Mouse (Mus musculus) neural tube, embryonic 11.5 days (tissue): Measurements from ENCODE around the gene Tstd2. TPM values are rescaled to one million over a fixed set of nuclear protein-coding genes. Genes with fewer than 3 reads are reported as not detected.

Source experiments
- ATAC-seq: fragments of 200-750 bp; cut with Nextera tagmentation; 2 replicates; pipeline ENCODE4 v1.8.0; 2017; ENCODE audit warnings: moderate number of reproducible peaks, mild to moderate bottlenecking, moderate TSS enrichment, moderate library complexity; ENCODE audit not compliant: insufficient read depth, low FRiP score, low TSS enrichment
- DNase-seq: peaks from one replicate; pipeline ENCODE4 v3.0.0-alpha.2; 2015; ENCODE audit warnings: low spot score
- H3K27ac ChIP-seq: fragments of 300-500 bp; sonication (generic); 2 replicates; pipeline ENCODE4 v1.5.1; 2014; ENCODE audit warnings: low read depth, mild to moderate bottlenecking, low read length
- H3K27me3 ChIP-seq: fragments of 300-500 bp; sonication (generic); 2 replicates; pipeline ENCODE4 v1.6.1; 2014; ENCODE audit warnings: mild to moderate bottlenecking, low read length, mixed read lengths; ENCODE audit not compliant: control insufficient read depth, insufficient read depth
- H3K36me3 ChIP-seq: fragments of 300-500 bp; sonication (generic); 2 replicates; pipeline ENCODE4 v1.6.1; 2014; ENCODE audit warnings: mild to moderate bottlenecking, low read length, moderate library complexity, mixed read lengths; ENCODE audit not compliant: control insufficient read depth, insufficient read depth
- H3K4me1 ChIP-seq: fragments of 300-500 bp; sonication (generic); 2 replicates; pipeline ENCODE4 v1.6.1; 2014; ENCODE audit warnings: low read length, mixed read lengths; ENCODE audit not compliant: control insufficient read depth, insufficient read depth
- H3K4me2 ChIP-seq: fragments of 300-500 bp; sonication (generic); 2 replicates; pipeline ENCODE4 v1.6.1; 2014; ENCODE audit warnings: low read depth, mild to moderate bottlenecking, moderate library complexity
- H3K4me3 ChIP-seq: fragments of 300-500 bp; sonication (generic); 2 replicates; pipeline ENCODE4 v1.5.1; 2014; ENCODE audit warnings: low read depth, low read length
- H3K9ac ChIP-seq: fragments of 300-500 bp; sonication (generic); 2 replicates; pipeline ENCODE4 v1.6.1; 2014; ENCODE audit warnings: mild to moderate bottlenecking, low read length
- H3K9me3 ChIP-seq: fragments of 300-500 bp; sonication (generic); 2 replicates; pipeline ENCODE4 v1.6.1; 2016; ENCODE audit warnings: low read length; ENCODE audit not compliant: control insufficient read depth
- WGBS: fragments of 180-500 bp; shearing (Covaris S2); extraction: QIAGEN DNeasy Blood & Tissue Kit; methylation state at CpG from one replicate; pipeline ENCODE4 v1.1.7; 2014; 5-methylcytosine and 5-hydroxymethylcytosine counted together
- polyA plus RNA-seq: library from polyadenylated mRNA; unstranded; fragments of >200 nt; fragmentation: Nextera tagmentation; extraction: Ambion mirVana; gene quantifications from 2 replicates; pipeline ENCODE4 v1.2.1, GENCODE M21; 2014

Gene Tstd2
- polyA plus RNA-seq, 1 experiment from 2014 or later: 32.5 TPM

GRCm38 (mm10) chr4:46171761-46172160, 33.3 kb upstream of the Tstd2 start:
- Histone ChIP-seq H3K4me2 (no peak overlapping the region), H3K4me3 (no peak overlapping the region), H3K36me3 (peaks cover 29% of the 10 kb centered on the region), H3K27me3 (no peaks in the 10 kb centered on the region), H3K9me3 (no peaks in the 10 kb centered on the region), H3K9ac (no peak overlapping the region), H3K4me1 (no peaks in the 10 kb centered on the region), H3K27ac (no peak overlapping the region)
- 94% methylated on average over 7 of the region's 7 CpGs for WGBS
- ATAC-seq (no peak), DNase-seq (no peak)

DNA sequence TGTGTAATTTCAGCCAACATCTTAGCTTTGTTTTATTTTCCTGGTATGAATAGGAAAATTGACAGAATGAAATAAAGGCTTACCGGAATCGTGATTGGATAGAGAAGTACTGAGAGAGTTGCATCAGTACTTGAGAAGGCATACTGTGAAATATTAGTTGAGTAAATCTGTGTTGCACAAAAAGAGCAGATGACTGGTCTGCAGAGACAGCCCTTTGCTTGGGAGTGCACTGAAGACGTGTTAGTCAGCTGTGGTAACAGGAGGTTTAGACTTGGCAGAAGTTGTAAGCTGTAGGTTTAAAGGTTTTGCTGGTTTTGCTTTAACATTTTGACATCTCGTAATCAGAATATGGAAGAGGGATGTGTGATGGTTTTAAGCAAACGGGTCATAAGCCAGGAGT, 27.3 kb upstream of the Tstd2 start:
- Histone ChIP-seq H3K27me3 (no peaks in the 10 kb centered on the region), H3K9ac (no peak overlapping the region)
- WGBS: 93% methylated on average over 5 of the region's 5 CpGs

DNA sequence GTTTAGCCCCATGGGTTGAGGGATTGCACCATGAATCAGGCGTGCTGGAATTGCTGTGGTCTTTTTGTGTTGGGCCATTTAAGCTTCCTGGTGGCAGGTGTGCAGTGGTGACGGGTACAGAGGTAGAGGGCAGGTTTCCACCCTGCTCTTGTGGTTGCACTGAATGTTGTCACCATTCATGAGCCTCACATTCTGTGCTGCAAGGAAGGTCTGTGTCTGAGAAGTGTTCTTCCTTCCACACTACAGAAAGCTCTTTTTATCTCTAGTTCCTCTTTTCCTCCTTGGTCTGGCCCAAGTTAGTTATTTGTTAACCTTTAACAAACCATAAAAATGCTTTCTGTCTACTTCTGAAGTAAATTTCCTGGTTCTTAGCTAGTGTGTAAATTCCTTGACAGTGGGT, 25.5 kb upstream of the Tstd2 start:
- DNase-seq (no peak), ATAC-seq (no peak)
- no peak overlapping the region for H3K4me3 ChIP-seq
- 84% methylated on average over 2 of the region's 2 CpGs for WGBS
- H3K9me3 ChIP-seq: no peaks in the 10 kb centered on the region
- no peaks in the 10 kb centered on the region for H3K4me1 ChIP-seq
- no peaks in the 10 kb centered on the region for H3K27me3 ChIP-seq
- H3K27ac ChIP-seq: no peak overlapping the region
- H3K36me3 ChIP-seq: peaks cover 10% of the 10 kb centered on the region; the same call in 1 of the 2 replicates
- no peak overlapping the region for H3K9ac ChIP-seq
- no peak overlapping the region for H3K4me2 ChIP-seq

More for the DNA sequence above, 27.3 kb upstream of the Tstd2 start:
- Histone ChIP-seq H3K4me3 (no peak overlapping the region), H3K4me1 (no peaks in the 10 kb centered on the region), H3K36me3 (peaks cover 20% of the 10 kb centered on the region), H3K9me3 (no peaks in the 10 kb centered on the region), H3K4me2 (no peak overlapping the region), H3K27ac (no peak overlapping the region)
- ATAC-seq (no peak), DNase-seq (no peak)

- no peaks in the 10 kb centered on the region for H3K9me3 ChIP-seq
- DNase-seq (no peak), ATAC-seq (no peak)
- H3K4me2 ChIP-seq: no peak overlapping the region
- H3K27me3 ChIP-seq: no peaks in the 10 kb centered on the region
- no peaks in the 10 kb centered on the region for H3K4me1 ChIP-seq
- no peak overlapping the region for H3K4me3 ChIP-seq
- H3K9ac ChIP-seq: no peak overlapping the region
- no peak overlapping the region for H3K27ac ChIP-seq
- H3K36me3 ChIP-seq: peaks cover 14% of the 10 kb centered on the region
- WGBS: 94% methylated on average over 12 of the region's 12 CpGs
These were observed 13.5 kb upstream of the Tstd2 start for GRCm38 (mm10) chr4:46151903-46152544.

- H3K27ac ChIP-seq: no peak overlapping the region
- no peak overlapping the region for H3K9ac ChIP-seq
- peaks cover under 1% of the 10 kb centered on the region; the same call in 1 of the 2 replicates for H3K36me3 ChIP-seq
- no peak overlapping the region for H3K4me3 ChIP-seq
- DNase-seq (no peak), ATAC-seq (no peak)
- H3K4me1 ChIP-seq: no peaks in the 10 kb centered on the region
- WGBS: 100% methylated on average over 1 of the region's 1 CpGs
- no peak overlapping the region for H3K4me2 ChIP-seq
- no peaks in the 10 kb centered on the region for H3K27me3 ChIP-seq
- H3K9me3 ChIP-seq: no peaks in the 10 kb centered on the region
These were observed 8.4 kb upstream of the Tstd2 start for GRCm38 (mm10) chr4:46146881-46147280.

- H3K27ac ChIP-seq: no peak overlapping the region
- no peak overlapping the region for H3K9ac ChIP-seq
- peaks cover 8% of the 10 kb centered on the region for H3K4me1 ChIP-seq
- no peak for DNase-seq
- ATAC-seq: no peak
- H3K27me3 ChIP-seq: no peaks in the 10 kb centered on the region
- H3K4me2 ChIP-seq: no peak overlapping the region
- 76% methylated on average over 3 of the region's 3 CpGs for WGBS
- H3K36me3 ChIP-seq: no peaks in the 10 kb centered on the region
- no peak overlapping the region for H3K4me3 ChIP-seq
- H3K9me3 ChIP-seq: no peaks in the 10 kb centered on the region
These were observed 5.8 kb upstream of the Tstd2 start for GRCm38 (mm10) chr4:46144323-46144722.

DNA sequence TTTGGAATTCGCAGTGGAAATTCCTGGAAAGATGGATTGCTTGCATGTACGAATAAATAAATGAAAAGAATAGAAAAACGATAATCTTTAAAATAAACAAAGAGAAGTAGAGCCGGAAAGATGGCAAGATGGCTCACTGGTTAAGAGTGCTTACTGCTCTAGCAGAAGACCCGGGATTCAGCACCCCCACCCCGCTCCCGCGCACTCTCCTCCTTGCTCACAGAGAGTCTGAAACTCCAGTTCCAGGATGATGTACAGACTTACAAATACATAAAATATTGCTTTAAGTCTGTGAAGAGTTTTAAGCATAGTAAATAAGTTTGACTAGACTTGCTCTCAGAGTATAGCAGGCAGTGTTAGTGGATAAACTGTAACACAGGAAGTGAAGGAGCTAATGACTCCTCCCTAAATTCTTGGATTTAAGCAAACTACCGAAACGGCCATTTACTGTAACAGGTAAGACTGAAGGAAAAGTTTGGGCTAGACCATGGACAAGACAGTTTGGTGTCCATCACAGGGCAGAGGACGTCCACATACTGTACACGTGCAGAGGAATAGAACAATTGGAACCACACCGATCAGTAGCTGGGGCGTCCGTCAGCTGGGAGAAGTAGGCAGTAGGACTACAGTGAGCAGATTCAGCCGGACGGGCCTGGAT, 736 bp downstream of the Tstd2 start:
- Histone ChIP-seq H3K4me1 (peaks cover 9% of the 10 kb centered on the region), H3K36me3 (peaks cover 6% of the 10 kb centered on the region; the same call in 1 of the 2 replicates), H3K9ac (peak overlapping the region; percentile 83), H3K4me3 (peak overlapping the region; percentile 62), H3K27ac (peak overlapping the region; percentile 94), H3K9me3 (no peaks in the 10 kb centered on the region), H3K4me2 (peak overlapping the region; percentile 59), H3K27me3 (no peaks in the 10 kb centered on the region)
- DNase-seq (peak; percentile 25), ATAC-seq (peak; percentile 78)
- WGBS: 8% methylated on average over 17 of the region's 17 CpGs

DNA sequence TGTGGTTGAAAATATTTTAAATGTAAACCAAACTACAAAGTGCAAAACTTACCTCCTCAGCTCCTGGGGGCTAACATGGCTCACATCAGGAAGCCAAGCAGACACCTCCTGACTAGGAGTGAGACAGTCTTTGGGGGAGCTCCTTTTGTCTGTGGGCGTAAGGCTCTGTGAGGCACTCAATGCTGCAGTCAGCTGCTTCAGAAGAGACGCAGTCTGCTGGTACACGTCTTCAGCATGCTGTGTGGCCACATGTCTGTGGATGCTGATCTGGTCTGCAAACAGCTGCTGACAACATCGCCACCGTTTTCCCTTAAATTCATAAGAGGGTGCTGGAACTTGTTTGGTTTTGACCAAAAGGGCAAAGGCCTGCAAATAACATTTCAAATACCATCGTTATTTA, 6.7 kb downstream of the Tstd2 start:
- H3K36me3 ChIP-seq: peaks cover 19% of the 10 kb centered on the region
- H3K27me3 ChIP-seq: no peaks in the 10 kb centered on the region
- no peaks in the 10 kb centered on the region for H3K9me3 ChIP-seq
- H3K9ac ChIP-seq: no peak overlapping the region
- ATAC-seq (no peak), DNase-seq (no peak)
- H3K4me2 ChIP-seq: no peak overlapping the region
- no peaks in the 10 kb centered on the region for H3K4me1 ChIP-seq
- H3K27ac ChIP-seq: no peak overlapping the region
- WGBS: 94% methylated on average over 6 of the region's 6 CpGs
- H3K4me3 ChIP-seq: no peak overlapping the region

DNA sequence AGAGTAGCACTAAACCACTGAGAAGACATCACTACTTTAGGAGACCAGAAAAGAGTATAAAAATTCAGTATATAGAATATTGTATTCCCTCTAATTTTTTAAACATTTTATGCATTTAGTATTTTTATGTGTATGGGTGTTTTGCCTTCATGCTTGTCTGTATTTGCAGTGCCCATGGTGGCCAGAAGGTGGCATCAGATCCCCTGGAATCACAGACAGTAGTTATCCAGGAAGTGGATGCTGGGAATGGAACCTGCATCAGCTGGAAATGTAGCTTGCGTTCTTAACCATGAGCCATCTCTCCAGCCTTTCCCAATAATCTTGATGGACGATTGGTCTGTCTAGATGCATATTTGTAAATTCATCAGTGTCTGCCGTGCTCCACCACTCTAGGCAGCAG, 8.3 kb downstream of the Tstd2 start:
- H3K4me2 ChIP-seq: no peak overlapping the region
- peaks cover 24% of the 10 kb centered on the region for H3K36me3 ChIP-seq
- H3K9me3 ChIP-seq: no peaks in the 10 kb centered on the region
- DNase-seq (peak; percentile 53), ATAC-seq (no peak)
- no peaks in the 10 kb centered on the region for H3K4me1 ChIP-seq
- no peaks in the 10 kb centered on the region for H3K27me3 ChIP-seq
- H3K4me3 ChIP-seq: no peak overlapping the region
- 78% methylated on average over 3 of the region's 3 CpGs for WGBS
- no peak overlapping the region for H3K27ac ChIP-seq
- no peak overlapping the region for H3K9ac ChIP-seq
